Mouse (Mus musculus) ES-E14 (cell line): ENCODE data around the gene Slc12a7. TPM values are rescaled to one million over a fixed set of nuclear protein-coding genes. Genes with fewer than 3 reads are reported as not detected.

Experiments
- DNase-seq: peaks from one replicate; pipeline ENCODE4 v3.0.0-alpha.2; 2013; ENCODE audit warnings: low read depth, low spot score
- H3K27ac ChIP-seq: 2 replicates; pipeline ENCODE4 v1.5.1; 2012; ENCODE audit warnings: low read depth, mild to moderate bottlenecking, low read length, moderate library complexity, mixed read lengths; ENCODE audit not compliant: poor library complexity, insufficient read depth, severe bottlenecking
- H3K36me3 ChIP-seq: 2 replicates; pipeline ENCODE4 v1.6.1; 2012; ENCODE audit warnings: mild to moderate bottlenecking, low read length, moderate library complexity, mixed read lengths; ENCODE audit not compliant: control insufficient read depth, poor library complexity, insufficient read depth, severe bottlenecking
- H3K4me1 ChIP-seq, 2 experiments: fragments of 150-350 bp in 1 of 2; sonication (generic) in 1 of 2; 2 replicates each; pipeline ENCODE4 v1.6.1; 2012; ENCODE audit warnings: low read length in 2 of 2, mild to moderate bottlenecking in 1 of 2, mixed read lengths in 1 of 2; ENCODE audit not compliant: control insufficient read depth in 2 of 2, insufficient read depth in 2 of 2, poor library complexity in 1 of 2
- H3K4me3 ChIP-seq, 2 experiments: fragments of 150-350 bp in 1 of 2; sonication (generic) in 1 of 2; 2 replicates each; pipeline ENCODE4 v1.5.1; 2012; ENCODE audit warnings: low read length in 2 of 2, low read depth in 1 of 2, mild to moderate bottlenecking in 1 of 2, mixed read lengths in 1 of 2; ENCODE audit not compliant: insufficient read depth in 1 of 2, poor library complexity in 1 of 2, severe bottlenecking in 1 of 2
- H3K9ac ChIP-seq: 2 replicates; pipeline ENCODE4 v1.6.1; 2012; ENCODE audit warnings: low read depth, mild to moderate bottlenecking, low read length, mixed read lengths; ENCODE audit not compliant: poor library complexity, insufficient read depth, severe bottlenecking
- H3K9me3 ChIP-seq: fragments of 150-350 bp; sonication (generic); 2 replicates; pipeline ENCODE4 v1.6.1; 2012; ENCODE audit warnings: low read depth, mild to moderate bottlenecking, low read length; ENCODE audit not compliant: control insufficient read depth, insufficient read depth
- HCFC1 ChIP-seq: IDR thresholded peaks from 2 replicates; pipeline ENCODE4 v1.6.1; 2012; ENCODE audit warnings: low read length, inconsistent platforms, borderline replicate concordance; ENCODE audit not compliant: insufficient read depth
- MAFK ChIP-seq: IDR thresholded peaks from 2 replicates; pipeline ENCODE4 v1.6.1; 2014; ENCODE audit warnings: mild to moderate bottlenecking, low read depth, low read length, inconsistent platforms; ENCODE audit not compliant: insufficient read depth
- ZNF384 ChIP-seq: IDR thresholded peaks from 2 replicates; pipeline ENCODE4 v1.6.1; 2012; ENCODE audit warnings: low read depth, low read length, inconsistent platforms
- in situ Hi-C, 2 experiments: fragments of 600-800 bp; cut with MboI; formaldehyde crosslinking; loops; one replicate each; pipeline ENCODE4 v1.15.1; 2025; ENCODE audit warnings: low sequenced_read_pairs in 2 of 2, inconsistent platforms in 1 of 2; ENCODE audit not compliant: unreplicated experiment in 2 of 2
- total RNA-seq: library from RNA; depleted of rRNA; stranded (reverse); fragments of 300-350 nt; gene quantifications from 2 replicates; pipeline ENCODE4 v1.2.3, GENCODE M21; 2012; rRNA removed

Slc12a7 gene
- total RNA-seq, 1 experiment = 87.1 TPM

DNA sequence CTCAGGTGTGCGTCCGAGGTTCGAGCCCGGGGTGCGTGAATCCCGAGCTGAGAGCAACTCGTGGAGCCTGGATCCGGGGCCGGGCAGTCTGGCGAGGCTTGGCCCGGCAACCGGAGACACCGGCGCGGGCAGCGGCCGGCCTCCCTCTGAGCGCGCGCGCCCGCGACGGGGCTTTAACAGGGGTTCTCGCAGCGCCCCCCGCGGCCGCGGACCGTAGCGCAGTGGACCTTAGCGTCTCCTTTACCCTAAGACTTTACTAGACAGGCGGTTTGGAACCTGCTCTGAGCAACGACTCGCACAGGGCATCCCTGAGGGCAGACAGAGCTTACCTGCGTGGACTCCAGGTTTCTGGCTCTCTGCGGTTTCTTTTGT is 114.6 kb downstream of the Slc12a7 start, which contains the start of gene Nkd2:
Gene Nkd2 (minus strand): TSS at position 167 of the 372 bp plus-strand sequence.
- Histone ChIP-seq H3K9ac (peak within 1 kb of the TSS; percentile 75), H3K4me1 (peaks cover 0 to 2% of the 10 kb centered on the region in 2 experiments; a peak in 1 of 4 replicates), H3K9me3 (no peaks in the 10 kb centered on the region), H3K4me3 (peak within 1 kb of the TSS; percentile 77 to 86), H3K27ac (no peak within 1 kb of the TSS), H3K36me3 (no peaks in the 10 kb centered on the region)
- 0 out of 2 replicates have a peak, but pooled peaks have one; percentile 15 for TF ChIP-seq HCFC1
- TF ChIP-seq ZNF384 = no peak
- TF ChIP-seq MAFK = no peak
- in situ Hi-C loops = no loop called here
- peak; percentile 62 for DNase-seq

Other genes with a start within 250 kb of the Slc12a7 start
- gene Slc6a3, start 196.3 kb upstream of the Slc12a7 start, total RNA-seq = 0.16 and 0.18 TPM in 2 replicates
- gene Clptm1l, start 129.1 kb upstream of the Slc12a7 start, total RNA-seq = 106 and 107 TPM in 2 replicates
- 11.7 and 21.0 TPM in 2 replicates for gene Tert, start 106.2 kb upstream of the Slc12a7 start, total RNA-seq
- gene Slc6a18, start 55.1 kb upstream of the Slc12a7 start, total RNA-seq = not detected in 2 replicates
- 0.09 and 0.16 TPM in 2 replicates for gene Slc6a19, start 28.2 kb upstream of the Slc12a7 start, total RNA-seq
- gene Nkd2, start 114.5 kb downstream of the Slc12a7 start, total RNA-seq = 1.8 and 2.6 TPM in 2 replicates
- gene Trip13, start 204.7 kb downstream of the Slc12a7 start, total RNA-seq = 26.1 and 43.0 TPM in 2 replicates
- 25.3 and 26.6 TPM in 2 replicates for gene Brd9, start 204.7 kb downstream of the Slc12a7 start, total RNA-seq
- not detected in 2 replicates for gene Zdhhc11, start 230.8 kb downstream of the Slc12a7 start, total RNA-seq